Mouse (Mus musculus) forelimb bud, embryonic 11.5 days (tissue): ENCODE data around the gene Dnah2.

Experiments
- DNase-seq: peaks from one replicate; pipeline ENCODE4 v3.0.0-alpha.2; 2012; ENCODE audit warnings: low read depth, low spot score

Dnah2 gene

GRCm38 (mm10) chr11:69419443-69419812 is 129.5 kb downstream of the Dnah2 start:
- DNase-seq = peak; percentile 44

- peak; percentile 99 for DNase-seq
These were observed 130.1 kb downstream of the Dnah2 start for GRCm38 (mm10) chr11:69418481-69419442.

- peak; percentile 96 for DNase-seq
These were observed 131.2 kb downstream of the Dnah2 start for GRCm38 (mm10) chr11:69417449-69418384.

- no peak for DNase-seq
These were observed 131.9 kb downstream of the Dnah2 start for GRCm38 (mm10) chr11:69416921-69417448.

- no peak for DNase-seq
These were observed 132.4 kb downstream of the Dnah2 start for GRCm38 (mm10) chr11:69416509-69416908.

- peak; percentile 81 for DNase-seq
These were observed 133.1 kb downstream of the Dnah2 start for GRCm38 (mm10) chr11:69415668-69416451.

- DNase-seq = peak; percentile 53
These were observed 133.6 kb downstream of the Dnah2 start for GRCm38 (mm10) chr11:69415327-69415667.

- peak; percentile 55 for DNase-seq
These were observed 134.2 kb downstream of the Dnah2 start for GRCm38 (mm10) chr11:69414421-69415326.

GRCm38 (mm10) chr11:69413221-69414181 is 135.4 kb downstream of the Dnah2 start, which contains the start of gene Kdm6b:
TSS of gene Kdm6b (minus strand) at chr11:69413675.
- DNase-seq = peak; percentile 67

GRCm38 (mm10) chr11:69412548-69412947 is 136.4 kb downstream of the Dnah2 start:
- no peak for DNase-seq

- DNase-seq = no peak
These were observed 137.2 kb downstream of the Dnah2 start for GRCm38 (mm10) chr11:69411538-69412203.

GRCm38 (mm10) chr11:69411073-69411535 is 137.8 kb downstream of the Dnah2 start:
- peak; percentile 98 for DNase-seq

GRCm38 (mm10) chr11:69410310-69411072 is 138.4 kb downstream of the Dnah2 start:
- DNase-seq = peak; percentile 43

GRCm38 (mm10) chr11:69410045-69410309 is 138.9 kb downstream of the Dnah2 start:
- DNase-seq = no peak

GRCm38 (mm10) chr11:69409378-69410044 is 139.4 kb downstream of the Dnah2 start:
- peak; percentile 80 for DNase-seq

- DNase-seq = peak; percentile 92
These were observed 140.2 kb downstream of the Dnah2 start for GRCm38 (mm10) chr11:69408541-69409377.
